Mouse (Mus musculus): Measurements from ENCODE around the gene Car1.
"Not testable (repeated sequence)": the region's sequence is repeated elsewhere in the genome, so short reads cannot be mapped to it uniquely, and the experiment has no call there.

The Car1 gene

DNA sequence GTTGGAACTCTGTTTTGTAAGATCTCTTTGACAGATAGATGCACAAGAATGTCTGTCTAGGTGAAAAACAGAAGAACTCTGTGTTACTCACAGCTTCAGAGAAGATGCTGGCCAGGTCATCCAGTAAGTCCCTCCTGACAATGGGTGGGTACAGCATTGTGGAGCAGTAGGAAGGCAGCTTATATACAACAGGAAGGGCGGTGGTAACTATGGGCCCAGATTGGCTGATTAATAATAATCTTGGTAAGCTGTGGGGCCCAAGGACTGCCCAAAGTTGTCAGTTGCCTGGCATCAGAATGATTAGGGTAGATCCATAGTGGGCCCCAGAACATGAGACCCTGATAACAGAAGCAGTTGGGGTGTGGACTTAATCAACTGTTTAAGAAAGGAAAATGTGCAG, at the start of gene Car1:
Gene Car1 (minus strand): TSS at position 158 of the 400 bp plus-strand sequence.
- no peak for DNase-seq

DNA sequence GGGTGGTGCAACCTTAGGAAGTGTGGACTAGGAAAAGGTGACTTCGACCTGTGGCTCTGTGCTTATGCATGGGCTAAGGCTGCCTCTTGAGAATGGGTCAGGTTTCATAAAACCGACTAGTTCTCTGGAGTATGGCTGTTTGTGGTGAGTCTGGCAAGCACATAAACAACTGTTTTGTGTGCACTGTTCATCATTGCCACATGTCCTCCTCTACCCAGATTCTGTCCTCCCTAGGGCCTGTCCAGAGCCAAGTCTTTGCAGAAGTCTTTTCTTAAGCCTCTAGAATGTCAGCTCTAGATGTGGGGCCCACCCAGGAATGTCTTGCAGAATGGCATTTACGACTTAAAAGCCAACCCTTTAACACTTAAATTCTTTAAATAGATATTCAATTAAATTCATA, 49.7 kb upstream of the Car1 start:
- DNase-seq = no peak

DNA sequence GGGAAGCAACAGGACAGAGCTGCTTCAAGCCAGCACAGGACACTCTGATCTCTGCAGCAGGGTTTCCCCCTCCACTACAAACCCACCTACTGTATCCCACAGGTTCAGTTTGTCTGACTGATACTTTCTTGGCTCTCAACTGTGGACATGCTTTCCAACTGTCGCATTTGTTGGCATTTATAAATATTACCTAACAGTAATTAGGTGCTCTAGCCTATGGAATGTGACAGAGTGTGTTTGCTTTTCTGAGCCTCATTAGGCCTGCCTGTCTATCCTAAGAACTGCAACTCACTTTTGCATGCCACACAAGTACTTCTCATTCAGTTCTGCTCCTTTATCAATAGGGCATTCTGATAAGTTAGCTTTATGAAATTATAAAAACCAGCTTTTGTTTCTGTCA, 46.3 kb upstream of the Car1 start:
- no peak for DNase-seq

- DNase-seq = no peak
Measured at GRCm38 (mm10) chr3:14853966-14854365, 45.8 kb upstream of the Car1 start.

DNA sequence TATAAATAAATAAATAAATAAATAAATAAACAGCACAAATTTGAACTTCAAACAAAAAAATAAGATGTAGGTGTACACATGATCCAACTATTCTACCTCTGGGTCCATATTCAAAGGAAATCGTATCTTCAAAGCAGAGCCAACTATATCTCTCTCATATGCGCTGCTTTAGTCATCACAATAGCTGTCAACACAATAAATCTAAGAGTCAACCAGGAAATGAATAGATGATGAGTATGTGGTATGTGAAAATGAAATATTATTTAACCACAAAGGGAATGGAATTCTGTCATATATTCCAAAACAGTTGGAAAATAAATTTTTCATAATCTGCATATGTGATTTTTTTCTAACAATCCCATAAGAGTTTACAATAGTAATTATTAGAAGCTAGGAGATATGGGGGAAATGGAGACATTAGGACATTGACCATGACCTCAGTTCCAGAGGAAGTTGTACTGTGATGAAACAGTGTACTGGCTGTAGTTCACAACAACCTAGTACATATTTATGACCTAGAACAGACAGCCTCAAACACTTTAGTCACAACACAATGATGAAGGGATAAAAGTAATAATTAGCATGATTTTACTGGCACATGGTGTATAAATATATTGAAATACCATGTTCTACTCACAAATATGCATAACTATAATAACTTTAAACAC, 40.6 kb upstream of the Car1 start:
- no peak for DNase-seq

DNA sequence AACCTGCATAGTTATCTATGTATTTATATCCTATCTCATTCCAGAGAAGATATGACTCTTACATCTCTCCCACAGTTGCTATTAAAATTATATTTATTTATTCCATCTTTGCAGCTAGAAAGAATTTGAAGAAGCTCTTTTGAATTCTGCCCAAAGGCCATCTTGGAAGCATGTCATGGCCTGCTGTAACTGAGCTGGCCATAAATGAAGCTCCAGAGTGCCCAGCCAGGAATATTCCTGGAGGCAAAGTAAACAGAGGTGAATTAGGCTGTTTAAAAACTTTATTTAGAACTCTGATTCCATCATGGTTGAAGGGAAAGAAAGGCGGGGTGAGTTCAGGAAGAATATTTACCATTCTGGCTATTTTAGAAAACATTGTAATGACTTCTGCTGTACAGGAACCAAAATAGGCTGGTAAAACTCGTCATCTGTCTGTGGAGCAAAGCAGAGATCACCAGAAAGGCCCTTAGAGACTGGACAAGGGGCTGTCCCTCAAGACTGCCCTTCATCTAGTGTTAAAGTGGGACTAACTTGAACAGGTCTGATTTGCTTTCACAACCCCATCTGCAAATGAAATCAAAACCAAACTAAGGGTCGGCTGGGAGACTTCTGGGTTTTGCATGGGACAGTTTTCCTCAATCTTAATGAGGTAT, 31.4 kb upstream of the Car1 start:
- DNase-seq = no peak

GRCm38 (mm10) chr3:14838936-14839335, 30.8 kb upstream of the Car1 start:
- no peak for DNase-seq

DNA sequence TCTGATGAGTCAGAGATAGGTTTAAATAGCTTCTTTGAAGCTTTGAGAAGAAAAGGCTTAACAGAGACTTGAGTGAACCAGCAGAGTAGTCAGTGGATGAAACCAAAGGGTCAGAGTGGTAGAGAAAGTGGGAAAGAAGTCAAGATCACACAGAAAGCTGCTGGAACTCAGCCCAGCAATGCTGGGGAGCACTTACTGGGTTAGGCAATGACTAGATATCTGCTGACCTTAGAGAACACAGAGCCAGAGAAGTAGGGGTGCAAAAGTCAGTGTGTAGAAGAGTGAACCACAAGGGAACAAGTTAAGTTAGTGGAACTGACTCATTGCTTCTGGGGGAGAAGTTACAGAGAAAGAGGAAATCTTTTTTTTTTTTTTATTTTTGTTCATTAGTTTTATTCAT, 24.6 kb upstream of the Car1 start:
- peak; percentile 79 for DNase-seq

DNA sequence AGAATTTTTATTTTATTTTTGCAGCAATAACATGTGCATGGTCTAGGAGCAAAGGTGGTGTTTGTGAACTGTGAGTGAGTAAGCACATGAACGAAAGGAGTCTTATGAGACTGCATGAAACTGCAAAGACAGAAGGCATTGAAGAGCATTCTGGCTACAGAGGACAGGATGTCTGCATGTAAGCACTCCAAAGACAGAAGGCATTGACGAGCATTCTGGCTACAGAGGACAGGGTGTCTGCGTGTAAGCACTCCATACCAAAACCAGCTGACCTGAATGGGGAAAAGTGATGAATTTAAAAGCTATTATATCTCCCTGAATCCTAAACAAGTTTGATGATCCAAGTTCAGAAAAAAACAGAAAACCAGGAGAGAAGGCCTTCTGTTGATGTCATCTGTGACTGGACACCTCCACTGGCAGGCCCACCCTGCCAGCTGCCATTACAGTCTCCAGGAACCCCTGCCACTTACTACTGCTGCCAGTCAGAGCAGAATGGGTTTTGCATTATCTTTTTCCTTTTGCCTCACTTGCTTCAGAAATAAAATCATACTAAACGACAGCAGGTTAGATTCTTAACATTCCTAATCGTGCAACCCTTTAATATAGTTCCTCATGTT, 23.2 kb upstream of the Car1 start:
- DNase-seq = no peak

- peak; percentile 12 for DNase-seq
Measured at GRCm38 (mm10) chr3:14828896-14829295, 20.7 kb upstream of the Car1 start.

DNA sequence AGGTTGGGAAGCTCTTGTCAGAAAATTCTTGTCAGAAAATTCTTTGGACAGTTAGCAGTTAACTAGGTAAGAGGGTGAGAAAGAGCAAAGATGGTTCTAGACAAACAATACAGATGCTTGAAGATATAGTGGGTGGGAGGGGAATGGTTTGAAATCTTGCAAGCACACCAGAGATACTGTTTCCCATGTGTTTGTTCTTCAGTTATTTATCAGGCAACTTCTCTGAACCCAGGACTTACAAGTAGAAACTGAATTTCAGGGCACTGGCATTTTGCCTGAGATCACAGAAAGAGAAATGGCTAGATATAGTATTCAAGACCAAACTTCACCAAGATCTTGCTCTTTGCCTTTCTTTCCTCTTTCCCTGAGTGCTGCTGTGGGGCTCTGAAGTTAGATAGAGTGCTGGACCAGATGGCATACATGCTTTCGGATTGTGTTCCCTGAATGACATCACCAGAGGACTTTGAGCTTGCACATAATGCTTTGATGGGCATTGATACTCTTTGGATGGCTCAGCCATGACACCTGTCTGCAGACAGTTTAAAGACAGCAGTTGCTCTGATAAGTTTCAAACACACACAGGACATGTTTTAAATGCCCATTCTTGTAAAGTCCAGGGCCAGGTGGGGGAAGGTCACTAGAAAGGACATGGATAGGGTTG, 11.8 kb upstream of the Car1 start:
- DNase-seq = no peak

DNA sequence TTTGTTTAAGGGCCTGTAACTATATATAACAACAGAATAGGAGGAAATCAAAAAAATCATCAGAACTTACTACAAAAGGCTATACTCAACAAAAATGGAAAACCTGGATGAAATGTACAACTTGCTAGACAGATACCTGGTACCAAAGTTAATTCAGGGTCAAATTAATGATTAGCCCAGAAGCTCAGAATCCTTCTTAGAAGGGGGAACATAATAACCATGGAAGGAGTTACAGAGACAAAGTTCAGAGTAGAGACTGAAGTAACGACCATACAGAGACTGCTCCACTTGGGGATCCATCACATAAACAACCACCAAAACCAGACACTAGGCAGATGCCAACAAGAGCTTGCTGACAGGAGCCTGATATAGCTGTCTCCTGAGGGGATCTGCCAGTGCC, 7.2 kb upstream of the Car1 start:
- DNase-seq = peak; percentile 8

- DNase-seq = no peak
Measured at GRCm38 (mm10) chr3:14806702-14807101, 1.5 kb downstream of the Car1 start.

- no peak for DNase-seq
Measured at GRCm38 (mm10) chr3:14805962-14806361, 2.2 kb downstream of the Car1 start.

DNA sequence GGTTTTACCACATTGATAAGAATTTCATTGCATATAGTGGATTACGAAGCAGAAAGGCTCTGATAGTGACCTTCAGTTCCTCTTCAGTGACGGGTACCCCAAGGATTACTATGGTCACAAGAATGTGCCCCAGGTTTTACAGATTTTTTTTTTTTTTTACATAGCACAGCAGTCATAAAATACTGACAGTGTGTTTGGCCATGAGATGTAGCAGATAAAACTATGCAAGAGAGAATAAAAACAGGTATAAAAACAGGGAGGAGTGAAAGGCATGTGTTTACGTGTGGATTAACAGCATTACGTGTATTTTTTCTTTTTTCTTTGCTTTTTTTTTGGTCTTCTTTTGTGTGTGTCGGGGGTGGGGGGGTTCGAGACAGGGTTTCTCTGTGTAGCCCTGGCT, 3.3 kb downstream of the Car1 start:
- no peak for DNase-seq

DNA sequence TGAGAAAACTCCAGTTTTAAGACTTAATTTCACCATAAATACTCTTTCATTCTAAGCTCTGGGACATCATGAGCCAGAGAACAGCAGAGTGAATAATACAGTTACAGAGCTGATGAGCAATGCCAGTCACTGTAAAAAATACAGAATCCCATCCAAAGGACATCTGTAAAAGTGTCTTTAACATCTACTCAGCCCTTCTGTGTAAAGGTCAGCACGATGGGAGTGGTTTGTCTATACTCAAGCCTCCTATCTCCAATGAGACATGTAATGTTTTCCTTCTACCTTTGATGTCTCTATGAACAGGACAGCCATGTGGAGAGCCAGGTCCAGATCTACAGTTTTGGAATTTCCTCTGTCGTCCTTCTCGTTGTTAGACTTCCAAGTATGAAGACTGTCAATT, 11.1 kb downstream of the Car1 start:
- no peak for DNase-seq

GRCm38 (mm10) chr3:14795292-14796020, 12.7 kb downstream of the Car1 start:
- DNase-seq = no peak

- no peak for DNase-seq
Measured at GRCm38 (mm10) chr3:14792032-14792431, 16.1 kb downstream of the Car1 start.

DNA sequence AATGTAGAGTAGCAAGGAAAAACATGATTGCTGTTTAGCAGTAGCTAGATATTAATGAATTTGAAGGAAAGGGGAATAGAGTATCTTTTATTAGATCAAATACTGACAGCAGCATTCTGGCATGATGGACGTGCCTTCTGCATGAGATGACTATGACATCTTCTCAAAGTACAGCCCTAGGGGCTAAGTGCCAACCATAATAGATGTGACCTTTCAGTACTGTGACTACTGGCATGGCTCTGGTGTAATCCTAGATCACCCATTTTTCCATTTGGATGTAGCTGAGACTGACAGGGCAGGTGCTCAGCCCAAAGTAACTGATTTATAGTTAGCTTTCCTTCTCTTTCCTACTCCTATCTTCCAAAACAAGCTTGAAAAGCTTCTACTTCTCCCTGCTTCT, 20.6 kb downstream of the Car1 start:
- no peak for DNase-seq

GRCm38 (mm10) chr3:14787136-14787535, 21.0 kb downstream of the Car1 start:
- peak; percentile 22 for DNase-seq

DNA sequence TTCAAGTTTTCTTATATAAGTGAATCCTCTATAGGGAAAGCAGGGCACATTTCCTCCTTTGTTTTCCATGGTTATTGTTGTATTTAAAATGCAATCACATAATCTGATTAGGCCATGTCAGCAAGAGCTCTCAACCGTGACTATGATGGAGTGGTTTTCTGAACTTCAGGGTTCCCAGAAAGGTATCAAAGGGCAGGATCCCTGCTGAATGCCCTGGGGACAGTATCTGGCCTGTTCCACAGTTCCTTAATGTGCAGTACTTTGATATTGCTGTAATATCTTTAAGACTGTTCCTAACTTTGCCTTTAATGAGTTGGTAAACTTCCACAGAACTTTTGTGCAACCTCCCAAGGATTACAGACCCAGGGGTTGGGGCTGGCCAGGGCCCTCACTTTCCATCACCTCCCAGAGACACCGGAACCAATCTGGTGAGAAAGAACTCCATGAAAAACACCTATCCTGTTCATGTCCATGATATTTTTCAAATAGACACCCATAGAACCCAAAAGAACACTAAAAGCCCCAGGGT, 21.6 kb downstream of the Car1 start:
- peak; percentile 17 for DNase-seq

DNA sequence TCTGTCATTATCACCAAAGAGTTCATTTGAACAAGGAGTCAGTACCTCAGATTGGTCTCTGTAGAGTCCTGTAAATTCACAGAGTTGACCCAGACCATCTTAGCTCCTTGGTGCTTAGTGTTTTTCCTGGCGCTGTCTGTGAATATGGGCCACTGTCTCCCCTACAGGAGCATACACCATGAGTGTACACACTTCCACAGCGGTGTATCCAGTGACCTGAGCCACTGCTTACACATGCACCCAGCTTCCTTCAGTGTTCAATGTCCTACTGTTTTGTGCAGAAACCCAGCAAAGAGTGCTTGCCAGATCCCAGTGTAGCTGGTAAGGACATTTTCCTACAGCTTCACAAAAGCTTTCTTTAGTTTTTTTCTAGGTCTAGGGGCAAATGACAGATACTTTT, 22.8 kb downstream of the Car1 start:
- no peak for DNase-seq

DNA sequence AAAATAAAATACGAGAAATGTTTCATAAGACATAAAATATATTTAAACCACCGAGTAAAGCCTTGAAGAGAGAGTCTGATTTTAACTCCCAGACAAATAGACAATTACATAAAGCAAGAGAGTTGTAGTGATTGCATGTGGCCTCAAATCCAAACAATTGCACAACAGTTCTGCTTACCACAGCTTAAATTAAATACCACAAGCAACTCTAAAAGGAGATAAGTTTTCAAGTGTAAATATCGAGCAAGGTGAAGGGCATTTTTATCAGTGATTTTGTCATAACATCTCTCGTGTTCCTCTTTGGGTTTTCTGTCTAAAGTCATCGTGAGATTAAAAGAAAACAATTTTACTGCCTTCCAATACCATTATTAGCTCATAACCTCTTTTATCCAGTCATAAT, 25.0 kb downstream of the Car1 start:
- DNase-seq = not testable (repeated sequence)

Measured in kidney, adult 11 months (tissue).